Mouse (Mus musculus) gastrocnemius, adult 2 months (tissue): Measurements from ENCODE around the gene Txndc15. TPM values are rescaled to one million over a fixed set of nuclear protein-coding genes. Genes with fewer than 3 reads are reported as not detected.

Source experiments
- DNase-seq: peaks from one replicate; pipeline ENCODE4 v3.0.0; 2022
- H3K27ac ChIP-seq: fragments of 200-600 bp; 2 replicates; pipeline ENCODE4 v1.8.1; 2022; ENCODE audit warnings: mild to moderate bottlenecking
- H3K4me3 ChIP-seq: fragments of 200-600 bp; 2 replicates; pipeline ENCODE4 v1.8.1; 2022; ENCODE audit warnings: mild to moderate bottlenecking, moderate library complexity
- CTCF ChIP-seq: fragments of 200-600 bp; IDR thresholded peaks from 2 replicates; pipeline ENCODE4 v1.8.1; 2022; ENCODE audit warnings: antibody characterized with exemption, mild to moderate bottlenecking, moderate library complexity
- intact Hi-C: fragments of 180-260 bp; cut with DNase I; formaldehyde crosslinking; loops from one replicate; pipeline ENCODE4 v1.15.1; 2025
- total RNA-seq, 2 experiments: library from RNA; stranded (reverse); gene quantifications; 2 replicates each; pipeline ENCODE4 v1.2.3; 2021

Txndc15 gene
- total RNA-seq, 2 experiments from 2014 or later, result 33.3 to 34.4 TPM

- no peak for TF ChIP-seq CTCF
- intact Hi-C loops, result no loop called here
- DNase-seq, result no peak
- Histone ChIP-seq H3K4me3 (no peak overlapping the region), H3K27ac (no peak overlapping the region)
These were observed 10.1 kb upstream of the Txndc15 start for GRCm38 (mm10) chr13:55704301-55704700.

- no peak for DNase-seq
- TF ChIP-seq CTCF, result no peak
- H3K27ac ChIP-seq, result no peak overlapping the region
- intact Hi-C loops, result no loop called here
- no peak overlapping the region for H3K4me3 ChIP-seq
These were observed 1.6 kb upstream of the Txndc15 start for GRCm38 (mm10) chr13:55712846-55713245.

- DNase-seq, result no peak
- TF ChIP-seq CTCF, result no peak
- H3K27ac ChIP-seq, result peak overlapping the region; percentile 95
- H3K4me3 ChIP-seq, result peak overlapping the region; percentile 94
- intact Hi-C loops, result no loop called here
These were observed 690 bp downstream of the Txndc15 start for GRCm38 (mm10) chr13:55715167-55715512.

- intact Hi-C loops, result no loop called here
- H3K4me3 ChIP-seq, result peak overlapping the region; percentile 94; the same call in 1 of the 2 replicates
- DNase-seq, result no peak
- H3K27ac ChIP-seq, result no peak overlapping the region
- TF ChIP-seq CTCF, result no peak
These were observed 1.6 kb downstream of the Txndc15 start for GRCm38 (mm10) chr13:55715908-55716510.

- Histone ChIP-seq H3K4me3 (no peak overlapping the region), H3K27ac (no peak overlapping the region)
- no peak for TF ChIP-seq CTCF
- intact Hi-C loops, result no loop called here
- DNase-seq, result no peak
These were observed 7.1 kb downstream of the Txndc15 start for GRCm38 (mm10) chr13:55721516-55721915.

GRCm38 (mm10) chr13:55721995-55722394, 7.5 kb downstream of the Txndc15 start:
- no peak for DNase-seq
- H3K27ac ChIP-seq, result no peak overlapping the region
- intact Hi-C loops, result no loop called here
- no peak overlapping the region for H3K4me3 ChIP-seq
- TF ChIP-seq CTCF, result no peak

- peak overlapping the region; percentile 87 for H3K4me3 ChIP-seq
- DNase-seq, result no peak
- H3K27ac ChIP-seq, result peak overlapping the region; percentile 96
- TF ChIP-seq CTCF, result peak; percentile 47
- intact Hi-C loops, result loop anchor here (5.0 kb wide), 2 partner anchors 34 to 124 kb away; partner anchors contain the start of gene B230219D22Rik
These were observed 12.2 kb downstream of the Txndc15 start for GRCm38 (mm10) chr13:55726598-55727119.

GRCm38 (mm10) chr13:55727120-55727838, 12.8 kb downstream of the Txndc15 start, which contains the start of gene Pcbd2:
Gene Pcbd2 (plus strand): TSS chr13:55727368.
- intact Hi-C loops, result loop anchor here (5.0 kb wide), 2 partner anchors 35 to 125 kb away; partner anchors contain the start of gene B230219D22Rik
- peak; percentile 94 for DNase-seq
- no peak for TF ChIP-seq CTCF
- H3K4me3 ChIP-seq, result peak within 1 kb of the TSS; percentile 87
- H3K27ac ChIP-seq, result peak within 1 kb of the TSS; percentile 96

- DNase-seq, result peak; percentile 70
- Histone ChIP-seq H3K27ac (peak overlapping the region; percentile 96), H3K4me3 (peak overlapping the region; percentile 87)
- peak; percentile 77 for TF ChIP-seq CTCF
- intact Hi-C loops, result loop anchor here (2.0 to 5.0 kb wide), 3 partner anchors 36 to 126 kb away; partner anchors contain the start of gene B230219D22Rik
These were observed 13.4 kb downstream of the Txndc15 start for GRCm38 (mm10) chr13:55727839-55728238.

- H3K27ac ChIP-seq, result no peak overlapping the region
- intact Hi-C loops, result loop anchor here (10.0 kb wide), 1 partner anchor 234 kb away; no protein-coding TSS in a partner anchor
- TF ChIP-seq CTCF, result no peak
- no peak for DNase-seq
- no peak overlapping the region for H3K4me3 ChIP-seq
These were observed 16.3 kb downstream of the Txndc15 start for GRCm38 (mm10) chr13:55730716-55731115.

- no peak for TF ChIP-seq CTCF
- no peak overlapping the region for H3K4me3 ChIP-seq
- DNase-seq, result no peak
- no peak overlapping the region for H3K27ac ChIP-seq
- intact Hi-C loops, result loop anchor here (10.0 kb wide), 1 partner anchor 233 kb away; no protein-coding TSS in a partner anchor
These were observed 17.7 kb downstream of the Txndc15 start for GRCm38 (mm10) chr13:55732121-55732520.

- no peak for DNase-seq
- Histone ChIP-seq H3K27ac (no peak overlapping the region), H3K4me3 (no peak overlapping the region)
- intact Hi-C loops, result loop anchor here (10.0 kb wide), 1 partner anchor 231 kb away; no protein-coding TSS in a partner anchor
- no peak for TF ChIP-seq CTCF
These were observed 19.4 kb downstream of the Txndc15 start for GRCm38 (mm10) chr13:55733628-55734502.
